Mouse (Mus musculus) olfactory bulb, adult 2 months (tissue): Measurements from ENCODE around the gene Gigyf2.

Experiments used
- CTCF ChIP-seq: fragments of 200-500 bp; IDR thresholded peaks from 2 replicates; pipeline ENCODE4 v1.5.1; 2012; ENCODE audit warnings: low read depth, mild to moderate bottlenecking, low read length, moderate library complexity; ENCODE audit not compliant: insufficient read depth
- POLR2A ChIP-seq: fragments of 200-500 bp; IDR thresholded peaks from 2 replicates; pipeline ENCODE4 v1.6.1; 2012; ENCODE audit warnings: mild to moderate bottlenecking, low read depth, low read length, moderate library complexity; ENCODE audit not compliant: insufficient read depth

GRCm38 (mm10) chr1:87493542-87493941 lies 166.7 kb downstream of the Gigyf2 start:
- no peak for TF ChIP-seq CTCF
- no peak for TF ChIP-seq POLR2A
